Comparison of ENCODE assay signal across 9 mouse cellular contexts in genomic region chr1:92212003-92212750, GRCm38 (mm10). TPM values are rescaled to one million over a fixed set of nuclear protein-coding genes. Genes with fewer than 3 reads are reported as not detected.
DNase-seq lines count a peak whose midpoint lies in the region; ATAC-seq lines count a peak whose summit lies in the region.
"Had no signal": no experiment of that assay in that cellular context is flagged by ENCODE, and none has a peak within 500 bp of the region (broad histone marks: within the 10 kb centered on the region; RNA-seq: fewer than 3 reads in every experiment).

No protein-coding gene starts in this region.

- WGBS in kidney, embryonic 16.5 days = 23% methylated on average over 13 of the region's 13 CpGs
- WGBS in heart, embryonic 13.5 days = 25% methylated on average over 13 of the region's 13 CpGs
- 27% methylated on average over 13 of the region's 13 CpGs for WGBS in midbrain, embryonic 12.5 days

- no peak overlapping the region for H3K4me2 ChIP-seq in kidney, embryonic 16.5 days (replicated peaks; ENCODE audit: low read depth, low read length)
- peak overlapping the region; percentile 16 for H3K4me2 ChIP-seq in heart, embryonic 13.5 days
- H3K4me2 ChIP-seq in midbrain, embryonic 12.5 days (replicated peaks) = no peak overlapping the region

- no peak overlapping the region for H3K27ac ChIP-seq in kidney, embryonic 16.5 days (ENCODE audit: low read length)
- peak overlapping the region; percentile 38; the same call in 1 of the 2 replicates for H3K27ac ChIP-seq in heart, embryonic 13.5 days (replicated peaks)
- H3K27ac ChIP-seq in midbrain, embryonic 12.5 days (replicated peaks) = peak overlapping the region; percentile 16; the same call in 1 of the 2 replicates
- H3K27ac ChIP-seq: macrophage had no signal

- H3K27me3 ChIP-seq in kidney, embryonic 16.5 days (ENCODE audit: insufficient read depth, low read length) = no peaks in the 10 kb centered on the region
- 0 out of 2 replicates have a peak, but pooled peaks cover 10% of the 10 kb centered on the region for H3K27me3 ChIP-seq in heart, embryonic 13.5 days (replicated peaks)
- H3K27me3 ChIP-seq in midbrain, embryonic 12.5 days = peaks cover 8% of the 10 kb centered on the region; the same call in 1 of the 2 replicates

- no peak overlapping the region for H3K4me3 ChIP-seq in kidney, embryonic 16.5 days (ENCODE audit: low read length)
- H3K4me3 ChIP-seq in heart, embryonic 13.5 days = no peak overlapping the region
- no peak overlapping the region for H3K4me3 ChIP-seq in midbrain, embryonic 12.5 days

- no peaks in the 10 kb centered on the region for H3K36me3 ChIP-seq in kidney, embryonic 16.5 days (ENCODE audit: insufficient read depth, low read length)
- no peaks in the 10 kb centered on the region for H3K36me3 ChIP-seq in heart, embryonic 13.5 days
- H3K36me3 ChIP-seq in midbrain, embryonic 12.5 days = no peaks in the 10 kb centered on the region

- H3K4me1 ChIP-seq in kidney, embryonic 16.5 days (ENCODE audit: insufficient read depth, low read length) = peaks cover 9% of the 10 kb centered on the region; the same call in 1 of the 2 replicates
- peaks cover 39% of the 10 kb centered on the region for H3K4me1 ChIP-seq in heart, embryonic 13.5 days
- peaks cover 25% of the 10 kb centered on the region for H3K4me1 ChIP-seq in midbrain, embryonic 12.5 days

- peak; percentile 64 for ATAC-seq in kidney, embryonic 16.5 days (ENCODE audit: low FRiP score, low TSS enrichment)
- 0 out of 2 replicates have a peak, but pooled peaks have one; percentile 16 for ATAC-seq in heart, embryonic 13.5 days (ENCODE audit: extremely low read depth, insufficient number of reproducible peaks, low FRiP score, low TSS enrichment)
- peak; percentile 66 for ATAC-seq in midbrain, embryonic 12.5 days (ENCODE audit: low FRiP score, low read depth)

- no peaks in the 10 kb centered on the region; the same call in 1 of the 2 replicates for H3K9me3 ChIP-seq in kidney, embryonic 16.5 days (ENCODE audit: low read length)
- H3K9me3 ChIP-seq in heart, embryonic 13.5 days = no peaks in the 10 kb centered on the region
- no peaks in the 10 kb centered on the region for H3K9me3 ChIP-seq in midbrain, embryonic 12.5 days

- H3K9ac ChIP-seq in kidney, embryonic 16.5 days (replicated peaks; ENCODE audit: low read length) = no peak overlapping the region
- no peak overlapping the region for H3K9ac ChIP-seq in heart, embryonic 13.5 days
- H3K9ac ChIP-seq in midbrain, embryonic 12.5 days (replicated peaks) = no peak overlapping the region

- DNase-seq in kidney, adult 9 months = no peak
- DNase-seq in embryo, embryonic 10 days (ENCODE audit: low spot score) = peak; percentile 68
- DNase-seq in thymus, postnatal 36 days = no peak
- no peak for DNase-seq in thymus, postnatal 4 days
- DNase-seq in cerebellum, postnatal 25 days = no peak

RNA-seq across cellular contexts. Expression of gene Hdac4, which starts 16.7 kb away (rescaled TPM):
- polyA plus RNA-seq in kidney, embryonic 16.5 days (2015; fragmentation: Nextera tagmentation; extraction: Ambion mirVana) = 17.7 and 19.8 TPM in 2 replicates
- 8.4 and 9.0 TPM in 2 replicates for polyA plus RNA-seq in heart, embryonic 13.5 days (2015; fragmentation: Nextera tagmentation; extraction: Ambion mirVana)
- 25.2 and 26.9 TPM in 2 replicates for polyA plus RNA-seq in midbrain, embryonic 12.5 days (2016; fragmentation: Nextera tagmentation; extraction: Ambion mirVana)

Comparison
In these comparisons a context has a peak if more than half of its experiments do, and no peak if none do; other contexts are left out.
1. ATAC-seq: peak in every context shown above with its lines; median percentile 66 in midbrain, embryonic 12.5 days; 64 in kidney, embryonic 16.5 days; 16 in heart, embryonic 13.5 days.